Mouse (Mus musculus) C2C12 (cell line): Measurements from ENCODE around the gene Dnaic1. TPM values are rescaled to one million over a fixed set of nuclear protein-coding genes. Genes with fewer than 3 reads are reported as not detected.
"Not testable (repeated sequence)": the region's sequence is repeated elsewhere in the genome, so short reads cannot be mapped to it uniquely, and the experiment has no call there.

Experiments used
- H3K27me3 ChIP-seq: one replicate; pipeline ENCODE4 v1.6.1; 2011; ENCODE audit not compliant: control insufficient read depth, insufficient read depth, insufficient read length
- H3K36me3 ChIP-seq: one replicate; pipeline ENCODE4 v1.6.1; 2011; ENCODE audit not compliant: control insufficient read depth, insufficient read depth
- H3K4me3 ChIP-seq: one replicate; pipeline ENCODE4 v1.5.1; 2011; ENCODE audit warnings: mild to moderate bottlenecking, control low read depth; ENCODE audit not compliant: poor library complexity, insufficient read depth, severe bottlenecking
- H3K79me2 ChIP-seq: one replicate; pipeline ENCODE4 v1.6.1; 2011; ENCODE audit not compliant: control insufficient read depth, insufficient read depth
- H3K79me3 ChIP-seq: one replicate; pipeline ENCODE4 v1.6.1; 2011; ENCODE audit warnings: low read depth, control low read depth
- H3ac ChIP-seq: one replicate; pipeline ENCODE3; 2011; ENCODE audit warnings: low read depth; ENCODE audit not compliant: control insufficient read depth, insufficient read length
- CEBPB ChIP-seq: IDR thresholded peaks from one replicate; pipeline ENCODE4 v1.6.1; 2011; ENCODE audit warnings: low read depth, mild to moderate bottlenecking, control low read depth, moderate library complexity
- CTCF ChIP-seq: IDR thresholded peaks from one replicate; pipeline ENCODE4 v1.5.1; 2011; ENCODE audit not compliant: control insufficient read depth, insufficient read depth, insufficient read length
- FOSL1 ChIP-seq: IDR thresholded peaks from one replicate; pipeline ENCODE4 v1.8.0; 2011; ENCODE audit warnings: mild to moderate bottlenecking, low read length; ENCODE audit not compliant: poor library complexity, insufficient read depth, severe bottlenecking
- MAX ChIP-seq: IDR thresholded peaks from one replicate; pipeline ENCODE4 v1.6.1; 2011; ENCODE audit warnings: mild to moderate bottlenecking, control low read depth
- MYOD1 ChIP-seq: IDR thresholded peaks from one replicate; pipeline ENCODE4 v1.6.1; 2011; ENCODE audit warnings: low read depth; ENCODE audit not compliant: control insufficient read depth, insufficient read length
- MYOG ChIP-seq: IDR thresholded peaks from one replicate; pipeline ENCODE4 v1.6.1; 2011; ENCODE audit not compliant: control insufficient read depth, insufficient read length; ENCODE audit errors: extremely low read depth
- USF1 ChIP-seq: IDR thresholded peaks from one replicate; pipeline ENCODE4 v1.6.1; 2011; ENCODE audit warnings: low read depth, mild to moderate bottlenecking, control low read depth, moderate library complexity
- polyA plus RNA-seq: library from polyadenylated mRNA; unstranded; fragments of >200 nt; fragmentation: generic; extraction: Trizol; gene quantifications from one replicate; pipeline ENCODE4 v1.2.1, GENCODE M21; 2012; ENCODE audit warnings: missing spikeins

The Dnaic1 gene
- polyA plus RNA-seq, 1 experiment: not detected

- Histone ChIP-seq H3K27me3 (peaks cover 52% of the 10 kb centered on the region), H3K79me3 (no peaks in the 10 kb centered on the region), H3K36me3 (no peaks in the 10 kb centered on the region), H3ac (no peak overlapping the region), H3K79me2 (no peaks in the 10 kb centered on the region), H3K4me3 (no peak overlapping the region)
- TF ChIP-seq CTCF (no peak), USF1 (no peak), MAX (no peak), FOSL1 (no peak), MYOD1 (no peak), CEBPB (no peak)
Observed at GRCm38 (mm10) chr4:41681176-41681575, 111.6 kb downstream of the Dnaic1 start.

- Histone ChIP-seq H3K79me3 (no peaks in the 10 kb centered on the region), H3K4me3 (no peak overlapping the region), H3ac (no peak overlapping the region), H3K79me2 (no peaks in the 10 kb centered on the region), H3K36me3 (no peaks in the 10 kb centered on the region), H3K27me3 (peaks cover 47% of the 10 kb centered on the region)
- TF ChIP-seq CTCF (no peak), USF1 (no peak), MAX (no peak), MYOG (no peak), FOSL1 (no peak), MYOD1 (no peak), CEBPB (no peak)
Observed at GRCm38 (mm10) chr4:41681947-41682346, 112.4 kb downstream of the Dnaic1 start.

- Histone ChIP-seq H3K27me3 (peaks cover 41% of the 10 kb centered on the region), H3K79me3 (no peaks in the 10 kb centered on the region), H3ac (no peak overlapping the region), H3K4me3 (no peak overlapping the region), H3K36me3 (no peaks in the 10 kb centered on the region), H3K79me2 (no peaks in the 10 kb centered on the region)
- TF ChIP-seq MYOD1 (no peak), CTCF (no peak), MAX (no peak), USF1 (no peak), CEBPB (no peak), MYOG (no peak), FOSL1 (no peak)
Observed at GRCm38 (mm10) chr4:41682789-41683188, 113.2 kb downstream of the Dnaic1 start.

- not testable (repeated sequence) for H3K79me3 ChIP-seq, H3K4me3 ChIP-seq, H3K36me3 ChIP-seq, H3K79me2 ChIP-seq, H3ac ChIP-seq
- H3K27me3 ChIP-seq: peaks cover 39% of the 10 kb centered on the region
Observed at GRCm38 (mm10) chr4:41683303-41683702, 113.7 kb downstream of the Dnaic1 start.

- H3K36me3 ChIP-seq, H3K79me3 ChIP-seq, H3K79me2 ChIP-seq, H3K4me3 ChIP-seq, H3ac ChIP-seq: not testable (repeated sequence)
- peaks cover 29% of the 10 kb centered on the region for H3K27me3 ChIP-seq
Observed at GRCm38 (mm10) chr4:41684131-41684930, 114.8 kb downstream of the Dnaic1 start.

- H3K27me3 ChIP-seq: peaks cover 25% of the 10 kb centered on the region
- H3K4me3 ChIP-seq, H3K79me3 ChIP-seq, H3K79me2 ChIP-seq, H3ac ChIP-seq, H3K36me3 ChIP-seq: not testable (repeated sequence)
Observed at GRCm38 (mm10) chr4:41684931-41685453, 115.4 kb downstream of the Dnaic1 start.

- peaks cover 20% of the 10 kb centered on the region for H3K27me3 ChIP-seq
- not testable (repeated sequence) for H3ac ChIP-seq, H3K36me3 ChIP-seq, H3K79me2 ChIP-seq, H3K79me3 ChIP-seq, H3K4me3 ChIP-seq
Observed at GRCm38 (mm10) chr4:41685882-41686492, 116.4 kb downstream of the Dnaic1 start.

Other genes with a start within 250 kb of the Dnaic1 start
- 20.0 TPM for gene Ubap1, start 220.8 kb upstream of the Dnaic1 start, polyA plus RNA-seq
- gene Kif24, start 104.9 kb upstream of the Dnaic1 start, polyA plus RNA-seq: 3.0 TPM
- 27.3 TPM for gene Nudt2, start 104.6 kb upstream of the Dnaic1 start, polyA plus RNA-seq
- 2.8 TPM for gene AI464131, start 66.7 kb upstream of the Dnaic1 start, polyA plus RNA-seq
- gene 1110017D15Rik, start 52.4 kb upstream of the Dnaic1 start, polyA plus RNA-seq: 0.14 TPM
- 1.7 TPM for gene Fam219a, start 237 bp upstream of the Dnaic1 start, polyA plus RNA-seq
- gene Enho, start 70.5 kb downstream of the Dnaic1 start, polyA plus RNA-seq: 1.2 TPM
- gene Cntfr, start 127.3 kb downstream of the Dnaic1 start, polyA plus RNA-seq: 0.05 TPM
- 2.4 TPM for gene Il11ra1, start 130.2 kb downstream of the Dnaic1 start, polyA plus RNA-seq
- gene Rpp25l, start 143.8 kb downstream of the Dnaic1 start, polyA plus RNA-seq: 60.3 TPM
- gene Dctn3, start 153.4 kb downstream of the Dnaic1 start, polyA plus RNA-seq: 106 TPM
- not detected for gene Arid3c, start 161.4 kb downstream of the Dnaic1 start, polyA plus RNA-seq
- gene Galt, start 185.5 kb downstream of the Dnaic1 start, polyA plus RNA-seq: 3.1 TPM
- 113 TPM for gene Sigmar1, start 186.4 kb downstream of the Dnaic1 start, polyA plus RNA-seq
- not detected for gene Ccl27a, start 204.5 kb downstream of the Dnaic1 start, polyA plus RNA-seq